ENCODE assay signal across 7 mouse cellular contexts in the genomic region with DNA sequence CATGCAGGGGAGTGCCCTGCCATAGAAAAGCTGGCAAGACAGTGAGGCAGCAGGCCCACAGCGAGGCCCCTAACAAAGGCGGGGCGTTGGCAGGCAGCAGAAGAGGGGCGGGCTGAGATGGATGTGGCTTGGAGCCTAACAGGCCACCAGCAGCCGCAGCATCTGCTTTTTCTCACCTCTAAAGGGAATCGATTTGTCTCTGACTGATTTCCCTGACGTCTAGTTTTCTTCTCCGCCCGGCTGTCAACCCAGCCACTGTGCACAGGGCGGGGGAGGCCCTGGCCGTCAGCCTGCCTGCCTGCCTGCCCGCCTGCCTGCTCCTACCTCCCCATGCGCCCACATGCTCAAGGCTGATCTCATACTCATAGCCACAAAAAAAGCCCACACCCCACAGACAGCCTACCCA. TPM values are rescaled to one million over a fixed set of nuclear protein-coding genes. Genes with fewer than 3 reads are reported as not detected.
DNase-seq lines count a peak whose midpoint lies in the region; ATAC-seq and TF ChIP-seq lines count a peak whose summit lies in the region.

No protein-coding gene starts in this region.

- peak overlapping the region; percentile 91 for H3K27ac ChIP-seq in forebrain, embryonic 14.5 days (ENCODE audit: low read depth, low read length)
- H3K27ac ChIP-seq in hindbrain, postnatal 0 days = peak overlapping the region; percentile 62; the same call in 1 of the 2 replicates
- no peak overlapping the region for H3K27ac ChIP-seq in limb, embryonic 11.5 days (replicated peaks; ENCODE audit: low read depth, low read length)

- H3K9ac ChIP-seq in forebrain, embryonic 14.5 days (ENCODE audit: low read length) = peak overlapping the region; percentile 35; the same call in 1 of the 2 replicates
- no peak overlapping the region for H3K9ac ChIP-seq in hindbrain, postnatal 0 days (replicated peaks; ENCODE audit: low read length)
- H3K9ac ChIP-seq in limb, embryonic 11.5 days (ENCODE audit: low read length) = peak overlapping the region; percentile 19; the same call in 1 of the 2 replicates

- no peak for TF ChIP-seq CTCF in hindbrain, postnatal 0 days (IDR thresholded peaks at IDR 0.05; ENCODE audit: low read depth)

- H3K9me3 ChIP-seq in forebrain, embryonic 14.5 days (replicated peaks; ENCODE audit: control insufficient read depth, low read length) = no peaks in the 10 kb centered on the region
- H3K9me3 ChIP-seq in hindbrain, postnatal 0 days (ENCODE audit: low read length) = no peaks in the 10 kb centered on the region
- H3K9me3 ChIP-seq in limb, embryonic 11.5 days (ENCODE audit: control insufficient read depth, low read length) = no peaks in the 10 kb centered on the region

- peak; percentile 95 for DNase-seq in MN1 (ENCODE audit: low spot score)
- peak; percentile 91 for DNase-seq in forebrain, embryonic 14.5 days (ENCODE audit: low spot score)
- DNase-seq in hindbrain, postnatal 0 days (ENCODE audit: low spot score) = peak; percentile 86
- DNase-seq in limb, embryonic 11.5 days (ENCODE audit: low spot score) = no peak
- DNase-seq in natural killer cell, adult 2 months (ENCODE audit: low spot score in 2 of 2) = peak; percentile 77 to 86

- peak; percentile 60 for ATAC-seq in cerebellum, adult (ENCODE audit: insufficient number of reproducible peaks, low FRiP score, low TSS enrichment)
- ATAC-seq in forebrain, embryonic 14.5 days = peak; percentile 97
- peak; percentile 90 for ATAC-seq in hindbrain, postnatal 0 days
- no peak for ATAC-seq in limb, embryonic 11.5 days (ENCODE audit: insufficient number of reproducible peaks, low FRiP score, low TSS enrichment, low read depth)
- no peak for ATAC-seq in erythroblast, adult 5-6 weeks (replicated peaks; ENCODE audit: low FRiP score, poor library complexity, severe bottlenecking)

- no peaks in the 10 kb centered on the region for H3K27me3 ChIP-seq in forebrain, embryonic 14.5 days (replicated peaks; ENCODE audit: control insufficient read depth, insufficient read depth, low read length)
- no peaks in the 10 kb centered on the region for H3K27me3 ChIP-seq in hindbrain, postnatal 0 days (ENCODE audit: insufficient read depth, low read length)
- no peaks in the 10 kb centered on the region for H3K27me3 ChIP-seq in limb, embryonic 11.5 days (ENCODE audit: control insufficient read depth, insufficient read depth, low read length)

- no peak overlapping the region for H3K4me2 ChIP-seq in forebrain, embryonic 14.5 days (ENCODE audit: low read length)
- H3K4me2 ChIP-seq in hindbrain, postnatal 0 days (ENCODE audit: low read depth, low read length) = no peak overlapping the region
- H3K4me2 ChIP-seq in limb, embryonic 11.5 days (ENCODE audit: low read depth, severe bottlenecking) = no peak overlapping the region

- peaks cover 21% of the 10 kb centered on the region for H3K4me1 ChIP-seq in forebrain, embryonic 14.5 days (ENCODE audit: control insufficient read depth, insufficient read depth, low read length)
- peaks cover 5% of the 10 kb centered on the region; the same call in 1 of the 2 replicates for H3K4me1 ChIP-seq in hindbrain, postnatal 0 days (ENCODE audit: insufficient read depth, low read length)
- 0 out of 2 replicates have a peak, but pooled peaks cover 3% of the 10 kb centered on the region for H3K4me1 ChIP-seq in limb, embryonic 11.5 days (ENCODE audit: control insufficient read depth, insufficient read depth, low read length)

- 17% methylated on average over 13 of the region's 13 CpGs for WGBS in forebrain, embryonic 14.5 days
- 18% methylated on average over 13 of the region's 13 CpGs for WGBS in hindbrain, postnatal 0 days
- 31% methylated on average over 13 of the region's 13 CpGs for WGBS in limb, embryonic 11.5 days

- H3K4me3 ChIP-seq in forebrain, embryonic 14.5 days (ENCODE audit: low read depth, low read length) = no peak overlapping the region
- H3K4me3 ChIP-seq in hindbrain, postnatal 0 days (ENCODE audit: low read length) = no peak overlapping the region
- H3K4me3 ChIP-seq in limb, embryonic 11.5 days (ENCODE audit: low read depth, low read length) = no peak overlapping the region

- no peaks in the 10 kb centered on the region for H3K36me3 ChIP-seq in forebrain, embryonic 14.5 days (ENCODE audit: control insufficient read depth, insufficient read depth, low read length)
- no peaks in the 10 kb centered on the region for H3K36me3 ChIP-seq in hindbrain, postnatal 0 days (ENCODE audit: insufficient read depth, low read length)
- H3K36me3 ChIP-seq in limb, embryonic 11.5 days (ENCODE audit: control insufficient read depth, insufficient read depth, low read length) = no peaks in the 10 kb centered on the region

RNA-seq across cellular contexts. Expression of a gene that starts 37.4 kb away (rescaled TPM):
- polyA plus RNA-seq in forebrain, embryonic 14.5 days (2014; fragmentation: Nextera tagmentation; extraction: Ambion mirVana) = 37.0 and 43.8 TPM in 2 replicates
- 129 and 135 TPM in 2 replicates for total RNA-seq in hindbrain, postnatal 0 days (2014; rRNA removed)
- polyA plus RNA-seq in hindbrain, postnatal 0 days (2015; fragmentation: Nextera tagmentation; extraction: Ambion mirVana) = 41.9 and 50.6 TPM in 2 replicates
- polyA plus RNA-seq in limb, embryonic 11.5 days (2014; fragmentation: Nextera tagmentation; extraction: Ambion mirVana) = 59.0 and 66.7 TPM in 2 replicates
- 20.6 and 25.3 TPM in 2 replicates for total RNA-seq in erythroblast, adult 5-6 weeks (2015; ENCODE audit: low replicate concordance)
- 1.4 and 12.3 TPM in 2 replicates for total RNA-seq in erythroblast, adult 5-6 weeks (2017; ENCODE audit: low replicate concordance)

Comparison
In these comparisons a context has a peak if more than half of its experiments do, and no peak if none do; other contexts are left out.
1. ATAC-seq: peak in cerebellum, adult (single experiment), forebrain, embryonic 14.5 days (single experiment) and hindbrain, postnatal 0 days (single experiment); none in limb, embryonic 11.5 days (single experiment) and erythroblast, adult 5-6 weeks (single experiment).